Mouse (Mus musculus): ENCODE data around the gene Ephx1.

DNA sequence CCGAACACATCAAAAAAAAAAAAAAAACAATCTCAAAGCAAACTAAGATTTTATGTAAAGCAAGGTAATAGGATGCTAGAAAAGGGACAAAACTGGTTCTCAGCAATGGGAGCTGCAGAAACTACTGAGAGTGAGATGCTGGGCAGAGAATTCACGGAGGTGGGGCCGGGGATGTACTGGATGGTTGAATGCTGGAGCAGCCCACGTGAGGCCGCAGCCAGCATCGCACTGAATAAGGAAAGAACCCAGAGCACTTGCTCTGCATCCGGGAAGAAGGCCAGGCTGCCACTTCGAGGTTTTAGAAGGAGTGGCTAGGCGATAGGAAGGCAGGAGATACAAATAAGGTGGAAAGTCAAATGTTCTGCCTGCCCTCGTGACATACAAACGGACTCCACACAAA, 49.0 kb upstream of the Ephx1 start:
- TF ChIP-seq EP300 (optimal IDR thresholded peaks at IDR 0.05) (no peak), CTCF (IDR thresholded peaks at IDR 0.05; ENCODE audit: low read depth) (no peak)
